Mouse (Mus musculus): Measurements from ENCODE around the gene Gm8947. TPM values are rescaled to one million over a fixed set of nuclear protein-coding genes. Genes with fewer than 3 reads are reported as not detected.

Gm8947 gene
- polyA plus RNA-seq, 1 experiment: 0.16 TPM

DNA sequence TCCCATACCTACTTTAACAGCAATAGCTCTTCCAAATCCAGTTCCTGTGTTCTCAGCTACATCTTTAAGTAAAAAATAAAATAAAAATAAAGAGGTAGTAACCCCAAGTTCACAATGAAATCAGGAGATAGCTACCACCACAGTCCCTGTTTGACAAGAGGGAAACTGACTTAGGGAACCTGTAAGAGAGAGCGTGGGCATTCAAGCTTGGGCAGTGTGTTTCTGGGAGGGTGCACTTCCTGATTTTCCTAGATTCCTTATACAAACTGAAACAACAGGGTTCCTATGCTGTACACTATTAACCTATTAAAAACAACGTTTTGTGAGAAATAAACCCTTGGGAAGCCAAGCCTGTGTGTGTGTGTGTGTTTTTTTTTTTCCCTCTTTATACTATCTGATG lies 22.7 kb downstream of the Gm8947 start:
- no peak overlapping the region for H3K27ac ChIP-seq (ENCODE audit: insufficient read depth, low read depth, low read length)
- H3K27me3 ChIP-seq (ENCODE audit: control insufficient read depth, insufficient read depth, low read length): no peaks in the 10 kb centered on the region
- 50% methylated on average over 2 of the region's 2 CpGs for WGBS
- H3K4me3 ChIP-seq (ENCODE audit: low read depth, low read length): no peak overlapping the region
- TF ChIP-seq CTCF (IDR thresholded peaks at IDR 0.05; ENCODE audit: extremely low read depth, insufficient read length, insufficient replicate concordance, low read depth, low read length) (no peak), POLR2A (IDR thresholded peaks at IDR 0.05; ENCODE audit: low read depth, low read length) (no peak)
- peaks cover 13% of the 10 kb centered on the region; the same call in 1 of the 2 replicates for H3K4me1 ChIP-seq (ENCODE audit: control insufficient read depth, insufficient read depth, insufficient read length, low read length)
- H3K36me3 ChIP-seq (ENCODE audit: control insufficient read depth, insufficient read depth, low read length): no peaks in the 10 kb centered on the region

DNA sequence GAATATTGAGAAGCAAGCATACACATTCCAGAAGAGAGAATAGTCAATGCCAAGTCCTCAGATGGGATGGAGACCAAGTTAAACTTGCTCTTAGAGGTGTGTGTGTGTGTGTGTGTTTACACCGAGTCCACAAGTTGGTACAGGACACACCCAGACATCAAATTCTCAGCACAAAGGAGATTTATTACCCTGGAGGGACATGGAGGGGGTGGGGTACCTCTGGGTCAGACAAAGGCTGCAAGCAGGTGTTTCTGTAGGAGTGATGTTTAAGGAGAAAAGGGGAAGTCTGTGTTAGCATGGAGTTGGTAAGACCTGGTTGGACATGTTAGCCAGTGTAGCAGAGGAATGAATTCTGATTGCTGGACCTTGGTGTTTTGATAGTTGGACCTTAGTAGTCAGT lies 23.8 kb downstream of the Gm8947 start:
- H3K4me3 ChIP-seq (ENCODE audit: low read depth, low read length): no peak overlapping the region
- H3K27me3 ChIP-seq (ENCODE audit: control insufficient read depth, insufficient read depth, low read length): no peaks in the 10 kb centered on the region
- H3K36me3 ChIP-seq (ENCODE audit: control insufficient read depth, insufficient read depth, low read length): no peaks in the 10 kb centered on the region
- WGBS: 10% methylated on average over 1 of the region's 1 CpGs
- peaks cover 13% of the 10 kb centered on the region; the same call in 1 of the 2 replicates for H3K4me1 ChIP-seq (ENCODE audit: control insufficient read depth, insufficient read depth, insufficient read length, low read length)
- no peak for TF ChIP-seq POLR2A (IDR thresholded peaks at IDR 0.05; ENCODE audit: low read depth, low read length)
- no peak for TF ChIP-seq CTCF (IDR thresholded peaks at IDR 0.05; ENCODE audit: extremely low read depth, insufficient read length, insufficient replicate concordance, low read depth, low read length)
- peak overlapping the region; percentile 9; the same call in 1 of the 2 replicates for H3K27ac ChIP-seq (ENCODE audit: insufficient read depth, low read depth, low read length)

DNA sequence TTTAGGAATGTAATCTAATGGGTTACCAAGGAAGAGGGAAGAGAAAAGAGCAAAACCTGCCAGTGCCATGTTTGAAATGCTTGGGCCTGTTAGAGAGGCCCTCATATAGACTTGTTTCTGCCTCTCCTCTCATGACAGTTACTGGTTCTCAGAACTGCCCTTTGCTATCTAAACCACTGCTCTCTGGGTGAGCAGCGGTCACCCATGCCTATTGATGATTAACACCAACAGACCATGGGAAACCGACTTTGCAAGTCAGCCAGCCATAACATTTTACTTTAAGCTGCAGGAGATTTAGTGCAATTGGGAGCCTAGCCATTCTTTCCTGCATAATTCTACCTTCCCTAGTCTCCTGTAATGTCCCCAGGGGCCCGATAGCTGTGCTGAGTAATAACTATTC lies 24.2 kb downstream of the Gm8947 start:
- H3K27ac ChIP-seq (ENCODE audit: insufficient read depth, low read depth, low read length): 0 out of 2 replicates have a peak overlapping the region, but pooled peaks have one; percentile 9
- H3K4me1 ChIP-seq (ENCODE audit: control insufficient read depth, insufficient read depth, insufficient read length, low read length): peaks cover 13% of the 10 kb centered on the region; the same call in 1 of the 2 replicates
- WGBS: 38% methylated on average over 3 of the region's 3 CpGs
- H3K27me3 ChIP-seq (ENCODE audit: control insufficient read depth, insufficient read depth, low read length): no peaks in the 10 kb centered on the region
- TF ChIP-seq CTCF (IDR thresholded peaks at IDR 0.05; ENCODE audit: extremely low read depth, insufficient read length, insufficient replicate concordance, low read depth, low read length): no peak
- TF ChIP-seq POLR2A (IDR thresholded peaks at IDR 0.05; ENCODE audit: low read depth, low read length): no peak
- no peak overlapping the region for H3K4me3 ChIP-seq (ENCODE audit: low read depth, low read length)
- no peaks in the 10 kb centered on the region for H3K36me3 ChIP-seq (ENCODE audit: control insufficient read depth, insufficient read depth, low read length)

DNA sequence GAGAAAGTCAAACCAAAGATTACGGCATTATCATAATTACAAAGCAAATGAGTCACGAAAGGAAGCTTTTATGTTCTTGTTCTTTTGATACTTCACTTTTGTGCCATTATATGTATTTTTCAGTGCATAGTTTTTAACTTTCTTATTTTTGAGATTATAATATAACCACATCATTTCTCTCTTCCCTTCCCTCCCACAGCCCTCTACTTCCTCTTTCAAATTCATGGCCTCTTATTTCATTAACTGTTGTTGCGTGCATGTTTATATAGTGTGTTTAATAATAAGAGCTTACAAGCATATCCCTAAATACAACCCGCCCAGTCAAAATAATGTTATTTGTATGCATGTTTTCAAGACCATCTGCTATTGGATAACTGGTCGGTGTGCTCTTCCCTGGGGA lies 26.9 kb downstream of the Gm8947 start:
- TF ChIP-seq CTCF (IDR thresholded peaks at IDR 0.05; ENCODE audit: extremely low read depth, insufficient read length, insufficient replicate concordance, low read depth, low read length) (no peak), POLR2A (IDR thresholded peaks at IDR 0.05; ENCODE audit: low read depth, low read length) (no peak)
- H3K4me3 ChIP-seq (ENCODE audit: low read depth, low read length): no peak overlapping the region
- 91% methylated on average over 5 of the region's 5 CpGs for WGBS
- H3K4me1 ChIP-seq (ENCODE audit: control insufficient read depth, insufficient read depth, insufficient read length, low read length): peaks cover 13% of the 10 kb centered on the region; the same call in 1 of the 2 replicates
- H3K27ac ChIP-seq (ENCODE audit: insufficient read depth, low read depth, low read length): no peak overlapping the region
- no peaks in the 10 kb centered on the region for H3K27me3 ChIP-seq (ENCODE audit: control insufficient read depth, insufficient read depth, low read length)
- H3K36me3 ChIP-seq (ENCODE audit: control insufficient read depth, insufficient read depth, low read length): no peaks in the 10 kb centered on the region

DNA sequence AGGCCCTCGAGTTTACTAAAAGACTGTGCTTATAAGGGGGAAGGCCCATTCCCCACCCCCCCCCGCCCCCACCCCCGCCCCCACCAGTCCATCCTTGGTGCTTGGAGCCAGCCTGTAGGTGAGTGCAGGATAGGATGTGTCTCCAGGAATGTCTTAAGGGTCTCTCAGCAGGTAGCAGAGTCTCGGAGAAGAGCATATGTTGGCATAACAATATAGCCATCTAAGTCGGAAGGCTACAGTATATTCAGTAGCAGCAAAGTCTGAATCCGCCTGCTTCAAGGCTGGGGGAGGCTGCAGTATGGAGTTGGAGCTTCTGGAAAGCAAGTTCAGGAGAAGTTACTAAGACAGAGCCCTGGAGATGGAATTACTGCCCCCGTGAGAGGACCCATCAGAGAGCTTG lies 27.9 kb downstream of the Gm8947 start:
- H3K36me3 ChIP-seq (ENCODE audit: control insufficient read depth, insufficient read depth, low read length): no peaks in the 10 kb centered on the region
- no peak for TF ChIP-seq POLR2A (IDR thresholded peaks at IDR 0.05; ENCODE audit: low read depth, low read length)
- no peak for TF ChIP-seq CTCF (IDR thresholded peaks at IDR 0.05; ENCODE audit: extremely low read depth, insufficient read length, insufficient replicate concordance, low read depth, low read length)
- H3K27ac ChIP-seq (ENCODE audit: insufficient read depth, low read depth, low read length): no peak overlapping the region
- WGBS: 85% methylated on average over 7 of the region's 7 CpGs
- H3K27me3 ChIP-seq (ENCODE audit: control insufficient read depth, insufficient read depth, low read length): no peaks in the 10 kb centered on the region
- H3K4me1 ChIP-seq (ENCODE audit: control insufficient read depth, insufficient read depth, insufficient read length, low read length): peaks cover 9% of the 10 kb centered on the region; the same call in 1 of the 2 replicates
- no peak overlapping the region for H3K4me3 ChIP-seq (ENCODE audit: low read depth, low read length)

DNA sequence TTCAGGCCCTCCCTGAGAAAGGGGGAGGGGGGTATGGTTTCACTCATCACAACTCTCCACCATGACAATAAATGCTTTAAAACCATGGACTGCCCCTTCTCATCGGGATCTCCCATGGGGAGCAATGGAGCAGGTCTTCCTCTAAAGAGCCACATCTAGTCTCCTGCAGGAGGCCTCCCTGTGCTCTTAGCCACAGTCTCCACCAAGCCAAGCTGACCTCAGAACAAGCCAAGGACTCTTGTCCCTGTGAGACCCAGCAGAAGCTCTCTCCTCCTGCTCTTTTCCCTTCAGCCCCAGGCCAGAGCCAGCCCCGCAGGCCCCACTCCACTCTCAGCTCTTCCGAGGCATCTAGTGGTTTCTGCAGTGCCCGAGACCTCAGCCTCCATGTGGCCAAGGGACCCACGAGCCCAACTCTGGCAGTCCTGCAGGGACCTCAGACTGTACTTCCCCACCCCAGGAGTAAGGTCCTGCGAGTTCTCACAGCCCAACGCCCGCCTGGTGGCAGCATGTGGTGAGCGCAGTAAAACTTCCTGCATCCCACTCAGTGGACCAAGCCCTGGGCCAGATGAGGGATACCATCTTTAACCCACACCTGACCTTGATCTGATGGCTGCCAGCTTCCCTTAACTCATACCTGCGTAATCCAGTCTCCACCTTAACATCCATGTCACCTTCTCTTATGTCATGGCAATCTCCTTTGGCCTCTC lies 30.5 kb downstream of the Gm8947 start:
- Histone ChIP-seq H3K4me3 (ENCODE audit: low read depth, low read length) (no peak overlapping the region), H3K27me3 (ENCODE audit: control insufficient read depth, insufficient read depth, low read length) (no peaks in the 10 kb centered on the region), H3K36me3 (ENCODE audit: control insufficient read depth, insufficient read depth, low read length) (no peaks in the 10 kb centered on the region), H3K27ac (ENCODE audit: insufficient read depth, low read depth, low read length) (no peak overlapping the region), H3K4me1 (ENCODE audit: control insufficient read depth, insufficient read depth, insufficient read length, low read length) (no peaks in the 10 kb centered on the region)
- WGBS: 91% methylated on average over 10 of the region's 10 CpGs
- TF ChIP-seq CTCF (IDR thresholded peaks at IDR 0.05; ENCODE audit: extremely low read depth, insufficient read length, insufficient replicate concordance, low read depth, low read length) (no peak), POLR2A (IDR thresholded peaks at IDR 0.05; ENCODE audit: low read depth, low read length) (no peak)

DNA sequence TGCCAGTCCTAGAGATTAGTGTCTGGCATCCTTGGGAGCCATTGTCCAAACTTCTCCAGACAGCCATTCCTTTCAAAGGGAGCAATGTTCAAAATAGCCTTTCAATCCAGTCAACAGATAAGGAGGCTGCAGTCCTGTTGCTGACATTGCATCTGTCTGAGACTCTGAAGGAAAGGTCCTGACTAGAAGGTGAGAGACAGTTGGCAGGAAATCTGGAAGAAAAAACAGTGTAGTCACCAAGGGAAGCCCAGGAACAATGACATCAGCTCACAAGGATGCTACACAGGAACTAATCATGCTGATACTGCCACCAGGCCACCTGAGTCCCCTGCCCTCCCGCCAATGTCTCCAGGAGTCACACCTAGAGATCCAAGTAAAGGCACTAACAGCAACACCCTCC lies 31.2 kb downstream of the Gm8947 start:
- WGBS: 82% methylated on average over 1 of the region's 1 CpGs
- no peak for TF ChIP-seq POLR2A (IDR thresholded peaks at IDR 0.05; ENCODE audit: low read depth, low read length)
- no peak for TF ChIP-seq CTCF (IDR thresholded peaks at IDR 0.05; ENCODE audit: extremely low read depth, insufficient read length, insufficient replicate concordance, low read depth, low read length)
- Histone ChIP-seq H3K4me3 (ENCODE audit: low read depth, low read length) (no peak overlapping the region), H3K36me3 (ENCODE audit: control insufficient read depth, insufficient read depth, low read length) (no peaks in the 10 kb centered on the region), H3K4me1 (ENCODE audit: control insufficient read depth, insufficient read depth, insufficient read length, low read length) (no peaks in the 10 kb centered on the region), H3K27ac (ENCODE audit: insufficient read depth, low read depth, low read length) (no peak overlapping the region), H3K27me3 (ENCODE audit: control insufficient read depth, insufficient read depth, low read length) (no peaks in the 10 kb centered on the region)
